Mouse (Mus musculus) MEL (cell line): Measurements from ENCODE around the gene Ankrd44.

Experiments used
- CTCF ChIP-seq, 3 experiments: IDR thresholded peaks in 2 of 3; conservative IDR thresholded peaks in 1 of 3; 2 replicates each; pipeline ENCODE4 v1.5.1; 2011 to 2012; ENCODE audit warnings: low read length in 3 of 3, low read depth in 2 of 3, mild to moderate bottlenecking in 2 of 3, improper control_type of control experiment in 1 of 3, inconsistent platforms in 1 of 3, mixed read lengths in 1 of 3, moderate library complexity in 1 of 3; ENCODE audit not compliant: control insufficient read depth in 1 of 3, insufficient read depth in 1 of 3, poor library complexity in 1 of 3, severe bottlenecking in 1 of 3
- EP300 ChIP-seq, 2 experiments: IDR thresholded peaks; 2 replicates each; pipeline ENCODE4 v1.6.1; 2011; ENCODE audit warnings: improper control_type of control experiment in 2 of 2, low read length in 2 of 2, low read depth in 1 of 2, mild to moderate bottlenecking in 1 of 2
- HCFC1 ChIP-seq: IDR thresholded peaks from 2 replicates; pipeline ENCODE4 v1.6.1; 2012; ENCODE audit warnings: low read depth, mild to moderate bottlenecking, inconsistent platforms, low read length, improper control_type of control experiment, moderate library complexity
- KAT2A ChIP-seq: conservative IDR thresholded peaks from 2 replicates; pipeline ENCODE4 v1.6.1; 2012; ENCODE audit warnings: low read depth, low read length, improper control_type of control experiment, inconsistent platforms
- POLR2AphosphoS2 ChIP-seq: IDR thresholded peaks from 2 replicates; pipeline ENCODE4 v1.6.1; 2011; ENCODE audit warnings: low read length, improper control_type of control experiment
- RAD21 ChIP-seq: IDR thresholded peaks from 2 replicates; pipeline ENCODE4 v1.6.1; 2011; ENCODE audit warnings: mild to moderate bottlenecking, low read depth, low read length, improper control_type of control experiment
- RCOR1 ChIP-seq: IDR thresholded peaks from 2 replicates; pipeline ENCODE4 v1.6.1; 2012; ENCODE audit warnings: low read depth, mild to moderate bottlenecking, inconsistent platforms, low read length, improper control_type of control experiment
- TAL1 ChIP-seq: IDR thresholded peaks from 2 replicates; pipeline ENCODE4 v1.6.1; 2012; ENCODE audit warnings: mild to moderate bottlenecking, inconsistent platforms, low read length, moderate library complexity, mixed read lengths
- ZKSCAN1 ChIP-seq: IDR thresholded peaks from 2 replicates; pipeline ENCODE4 v1.6.1; 2012; ENCODE audit warnings: low read depth, mild to moderate bottlenecking, inconsistent platforms, low read length, improper control_type of control experiment, moderate library complexity

DNA sequence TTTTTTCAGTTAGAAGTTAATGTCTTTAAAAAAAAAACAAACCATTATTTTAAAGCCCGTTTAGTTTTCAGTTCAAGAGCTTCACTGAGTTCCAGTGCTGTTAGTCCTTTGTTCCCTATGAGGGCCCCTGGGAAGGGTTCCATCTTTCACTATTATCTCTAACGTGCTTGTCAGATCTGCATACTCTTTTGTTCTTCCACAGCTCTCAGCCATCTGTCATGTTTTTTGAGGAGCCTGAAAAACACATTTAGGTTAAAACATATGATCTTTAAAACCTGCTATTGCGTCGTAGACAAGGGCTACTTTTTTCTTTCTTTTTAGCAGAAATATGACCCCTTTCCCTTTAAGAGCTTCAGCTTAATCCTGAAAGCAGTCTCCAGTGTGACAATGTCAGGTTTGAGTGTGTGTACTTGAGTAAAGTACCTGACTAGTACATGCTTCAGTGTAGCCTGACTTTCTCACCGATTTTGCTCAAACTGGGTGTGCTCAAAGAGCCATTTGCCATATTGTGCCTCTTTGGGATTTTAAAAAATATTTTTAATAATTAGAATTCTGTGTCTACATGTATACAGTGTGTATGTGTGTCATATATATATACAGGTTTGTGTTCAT lies 285.9 kb downstream of the Ankrd44 start:
- TF ChIP-seq HCFC1 (no peak), CTCF (IDR thresholded peaks at IDR 0.05 in 2 of 3, conservative IDR thresholded peaks at IDR 0.05 in 1 of 3; ENCODE audit: control insufficient read depth in 1 of 3, insufficient read depth in 1 of 3, low read depth in 2 of 3, low read length in 3 of 3, poor library complexity in 1 of 3, severe bottlenecking in 1 of 3) (no peak), POLR2AphosphoS2 (no peak), TAL1 (no peak), RAD21 (no peak), KAT2A (no peak), EP300 (IDR thresholded peaks at IDR 0.05; ENCODE audit: low read depth in 1 of 2, low read length in 2 of 2) (no peak), RCOR1 (no peak), ZKSCAN1 (no peak)
